Mouse (Mus musculus) bone marrow macrophage, adult 2 months (primary cell): ENCODE measurements around the gene Flt3l.

Experiments
- CTCF ChIP-seq: IDR thresholded peaks from 2 replicates; pipeline ENCODE4 v1.5.1; 2012; ENCODE audit warnings: low read depth, mild to moderate bottlenecking, low read length, moderate library complexity
- POLR2A ChIP-seq: IDR thresholded peaks from 2 replicates; pipeline ENCODE4 v1.6.1; 2012; ENCODE audit warnings: mild to moderate bottlenecking, low read depth, low read length, borderline replicate concordance

GRCm38 (mm10) chr7:45124224-45125143, 11.7 kb downstream of the Flt3l start, which contains the start of gene Rps11:
- TF ChIP-seq CTCF = no peak
- no peak for TF ChIP-seq POLR2A
